Mouse (Mus musculus) liver, adult 2 months (tissue): Measurements from ENCODE around the gene Tmem114.

Source experiments
- CTCF ChIP-seq: fragments of 200-500 bp; IDR thresholded peaks from 2 replicates; pipeline ENCODE4 v1.5.1; 2011; ENCODE audit warnings: low read depth, low read length, control low read depth
- POLR2A ChIP-seq: fragments of 200-500 bp; IDR thresholded peaks from 2 replicates; pipeline ENCODE4 v1.6.1; 2011; ENCODE audit warnings: low read length, control low read depth; ENCODE audit not compliant: insufficient read depth; ENCODE audit errors: extremely low read depth

- no peak for TF ChIP-seq POLR2A
- TF ChIP-seq CTCF = no peak
Observed at GRCm38 (mm10) chr16:8383396-8383795, 41.5 kb downstream of the Tmem114 start.
